Mouse (Mus musculus) hindbrain, postnatal 0 days (tissue): ENCODE data around the gene Fbxw11. TPM values are rescaled to one million over a fixed set of nuclear protein-coding genes. Genes with fewer than 3 reads are reported as not detected.
A peak's percentile ranks its signal among the peaks of the same experiment; 100 is the strongest.

Experiments used
- ATAC-seq: fragments of 200-750 bp; cut with Nextera tagmentation; 2 replicates; pipeline ENCODE4 v1.8.0; 2017; ENCODE audit warnings: mild to moderate bottlenecking, moderate TSS enrichment, moderate library complexity
- DNase-seq: peaks from one replicate; pipeline ENCODE4 v3.0.0-alpha.2; 2015; ENCODE audit warnings: low spot score
- H3K27ac ChIP-seq: fragments of 300-500 bp; sonication (generic); 2 replicates; pipeline ENCODE4 v1.5.1; 2014; ENCODE audit warnings: mild to moderate bottlenecking
- H3K27me3 ChIP-seq: fragments of 300-500 bp; sonication (generic); 2 replicates; pipeline ENCODE4 v1.6.1; 2014; ENCODE audit warnings: low read length, mixed read lengths; ENCODE audit not compliant: insufficient read depth
- H3K36me3 ChIP-seq: fragments of 300-500 bp; sonication (generic); 2 replicates; pipeline ENCODE4 v1.6.1; 2014; ENCODE audit warnings: low read length, mixed read lengths; ENCODE audit not compliant: insufficient read depth
- H3K4me1 ChIP-seq: fragments of 300-500 bp; sonication (generic); 2 replicates; pipeline ENCODE4 v1.6.1; 2014; ENCODE audit warnings: antibody characterized with exemption, low read length, mixed read lengths; ENCODE audit not compliant: insufficient read depth
- H3K4me2 ChIP-seq: fragments of 300-500 bp; sonication (generic); 2 replicates; pipeline ENCODE4 v1.6.1; 2014; ENCODE audit warnings: low read depth, mild to moderate bottlenecking, low read length, moderate library complexity, mixed read lengths
- H3K4me3 ChIP-seq: fragments of 300-500 bp; sonication (generic); 2 replicates; pipeline ENCODE4 v1.5.1; 2014; ENCODE audit warnings: low read length
- H3K9ac ChIP-seq: fragments of 300-500 bp; sonication (generic); replicated peaks from 2 replicates; pipeline ENCODE4 v1.6.1; 2014; ENCODE audit warnings: mild to moderate bottlenecking, low read length, moderate library complexity, mixed read lengths
- H3K9me3 ChIP-seq: fragments of 300-500 bp; sonication (generic); 2 replicates; pipeline ENCODE4 v1.6.1; 2016; ENCODE audit warnings: low read length, mixed read lengths
- CTCF ChIP-seq: IDR thresholded peaks from 2 replicates; pipeline ENCODE4 v1.5.1; 2016; ENCODE audit warnings: antibody characterized with exemption, control low read depth, low read depth
- WGBS: fragments of 180-500 bp; shearing (Covaris S2); extraction: QIAGEN DNeasy Blood & Tissue Kit; methylation state at CpG from one replicate; pipeline ENCODE4 v1.1.7; 2014; 5-methylcytosine and 5-hydroxymethylcytosine counted together
- polyA plus RNA-seq: library from polyadenylated mRNA; unstranded; fragments of >200 nt; fragmentation: Nextera tagmentation; extraction: Ambion mirVana; gene quantifications from 2 replicates; pipeline ENCODE4 v1.2.1, GENCODE M21; 2015
- total RNA-seq: library from RNA; depleted of rRNA; stranded (reverse); fragments of >200 nt; gene quantifications from 2 replicates; pipeline ENCODE4 v1.2.3, GENCODE M21; 2014; rRNA removed

Gene Fbxw11
- total and polyA plus RNA-seq, 2 experiments from 2014 or later: 95.4 to 149 TPM

DNA sequence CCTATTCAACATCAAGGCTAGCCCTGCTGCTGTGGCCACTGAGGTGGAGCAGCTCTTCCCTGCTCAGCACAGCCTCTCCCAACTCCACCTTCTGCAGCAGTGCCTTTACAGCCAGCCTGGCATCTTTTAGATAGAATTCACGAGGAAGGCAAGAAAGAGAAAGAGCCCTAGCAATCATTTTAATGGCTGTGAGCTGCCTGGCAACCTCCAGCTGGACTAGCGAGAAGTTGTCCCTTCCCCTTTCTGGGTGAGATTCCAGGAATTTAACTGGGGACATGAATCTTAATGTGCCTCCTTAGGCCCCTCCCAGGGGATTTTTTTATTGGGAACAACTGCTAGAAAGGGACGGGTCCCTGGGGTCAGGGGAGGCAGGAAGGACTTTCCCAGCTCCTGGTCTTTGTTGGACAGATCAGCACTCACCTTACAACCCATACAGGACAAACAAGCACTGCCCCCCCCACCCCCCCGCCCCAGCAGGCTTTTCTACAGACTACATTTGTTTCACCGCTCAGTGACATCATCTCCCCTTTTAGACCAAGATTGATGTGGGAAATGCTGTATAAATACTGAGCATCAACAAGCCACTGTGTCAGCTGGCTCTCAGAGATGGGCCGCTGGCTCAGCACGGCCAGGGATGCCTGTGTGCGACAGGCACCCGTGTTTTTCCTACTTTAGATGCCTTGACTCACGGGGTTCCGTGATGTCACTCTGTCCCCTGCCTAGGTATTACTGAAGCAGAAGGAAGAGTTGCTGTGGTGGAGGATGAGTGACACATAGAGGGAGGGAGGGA, 138.4 kb downstream of the Fbxw11 start:
- H3K4me1 ChIP-seq: 0 out of 2 replicates have a peak, but pooled peaks cover 4% of the 10 kb centered on the region
- peak overlapping the region; percentile 76 for H3K27ac ChIP-seq
- no peak overlapping the region for H3K9ac ChIP-seq
- TF ChIP-seq CTCF: no peak
- H3K9me3 ChIP-seq: peaks cover 5% of the 10 kb centered on the region; the same call in 1 of the 2 replicates
- DNase-seq (peak; percentile 81), ATAC-seq (peak; percentile 77)
- WGBS: 21% methylated on average over 11 of the region's 11 CpGs
- H3K27me3 ChIP-seq: no peaks in the 10 kb centered on the region
- H3K4me2 ChIP-seq: no peak overlapping the region
- no peaks in the 10 kb centered on the region for H3K36me3 ChIP-seq
- H3K4me3 ChIP-seq: no peak overlapping the region

DNA sequence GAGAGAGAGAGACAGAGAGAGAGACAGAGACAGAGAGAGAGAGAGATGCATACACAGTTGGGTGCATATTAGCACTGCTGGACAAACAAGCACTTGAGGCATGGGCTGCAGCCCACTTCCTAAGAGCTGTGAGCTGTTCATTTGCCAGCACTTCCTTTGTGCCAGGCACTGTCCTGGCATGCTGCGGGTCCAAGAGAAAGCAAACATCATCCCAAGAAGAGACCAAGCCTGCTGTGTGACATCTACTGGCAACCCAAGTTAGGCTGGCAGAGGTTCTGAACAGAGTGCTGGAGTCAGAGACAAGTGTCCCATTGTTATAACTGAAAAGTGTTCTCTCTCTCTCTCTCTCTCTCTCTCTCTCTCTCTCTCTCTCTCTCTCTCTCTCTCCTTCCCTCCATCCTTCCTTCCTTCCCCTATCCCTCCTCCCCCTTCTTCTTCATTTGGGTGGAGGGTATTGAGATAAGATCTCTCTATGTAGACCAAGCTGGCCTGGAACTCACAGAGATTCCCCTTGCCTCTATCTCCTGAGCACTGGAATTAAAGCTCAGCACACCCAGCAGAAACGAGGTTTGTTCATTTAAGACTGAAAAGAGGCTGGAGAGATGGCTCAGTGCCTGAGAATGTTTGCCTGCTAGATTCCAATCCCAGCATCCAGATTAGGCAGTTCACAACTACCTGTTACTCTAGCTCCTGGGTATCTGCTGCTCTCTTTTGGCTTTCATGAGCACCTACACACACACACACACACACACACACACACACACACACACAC, 139.3 kb downstream of the Fbxw11 start:
- TF ChIP-seq CTCF: no peak
- no peak overlapping the region for H3K4me3 ChIP-seq
- no peaks in the 10 kb centered on the region for H3K9me3 ChIP-seq
- H3K4me2 ChIP-seq: no peak overlapping the region
- H3K9ac ChIP-seq: no peak overlapping the region
- peak; percentile 85 for DNase-seq
- 0 out of 2 replicates have a peak, but pooled peaks cover 4% of the 10 kb centered on the region for H3K4me1 ChIP-seq
- H3K27ac ChIP-seq: peak overlapping the region; percentile 76; the same call in 1 of the 2 replicates
- no peaks in the 10 kb centered on the region for H3K27me3 ChIP-seq
- WGBS: 37% methylated on average over 2 of the region's 2 CpGs
- ATAC-seq: peak; percentile 93
- H3K36me3 ChIP-seq: no peaks in the 10 kb centered on the region

DNA sequence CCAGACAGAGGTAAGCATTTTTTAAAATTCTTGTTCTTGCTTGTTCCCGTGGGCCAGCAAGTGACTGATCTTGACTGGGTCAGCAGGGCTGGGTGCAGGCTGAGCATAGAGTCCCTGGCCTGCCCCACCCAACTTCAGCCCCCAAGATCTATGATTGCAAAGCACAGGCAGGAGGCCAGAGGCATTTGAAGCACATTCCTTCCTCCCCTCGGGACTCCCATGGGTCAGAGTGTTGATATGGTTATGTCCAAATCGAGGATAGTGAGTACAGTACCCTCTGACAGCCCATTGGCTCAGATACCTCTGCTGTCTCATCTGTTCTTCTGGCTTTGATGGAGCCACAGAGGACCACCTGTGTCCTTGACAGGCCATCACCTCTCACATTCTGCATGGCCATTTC, 140.2 kb downstream of the Fbxw11 start:
- TF ChIP-seq CTCF: no peak
- peak overlapping the region; percentile 60; the same call in 1 of the 2 replicates for H3K27ac ChIP-seq
- ATAC-seq (no peak), DNase-seq (no peak)
- no peak overlapping the region for H3K4me3 ChIP-seq
- H3K9me3 ChIP-seq: no peaks in the 10 kb centered on the region
- no peak overlapping the region for H3K9ac ChIP-seq
- WGBS: 72% methylated on average over 3 of the region's 3 CpGs
- H3K4me1 ChIP-seq: 0 out of 2 replicates have a peak, but pooled peaks cover 4% of the 10 kb centered on the region
- H3K4me2 ChIP-seq: no peak overlapping the region
- H3K36me3 ChIP-seq: no peaks in the 10 kb centered on the region
- H3K27me3 ChIP-seq: no peaks in the 10 kb centered on the region

DNA sequence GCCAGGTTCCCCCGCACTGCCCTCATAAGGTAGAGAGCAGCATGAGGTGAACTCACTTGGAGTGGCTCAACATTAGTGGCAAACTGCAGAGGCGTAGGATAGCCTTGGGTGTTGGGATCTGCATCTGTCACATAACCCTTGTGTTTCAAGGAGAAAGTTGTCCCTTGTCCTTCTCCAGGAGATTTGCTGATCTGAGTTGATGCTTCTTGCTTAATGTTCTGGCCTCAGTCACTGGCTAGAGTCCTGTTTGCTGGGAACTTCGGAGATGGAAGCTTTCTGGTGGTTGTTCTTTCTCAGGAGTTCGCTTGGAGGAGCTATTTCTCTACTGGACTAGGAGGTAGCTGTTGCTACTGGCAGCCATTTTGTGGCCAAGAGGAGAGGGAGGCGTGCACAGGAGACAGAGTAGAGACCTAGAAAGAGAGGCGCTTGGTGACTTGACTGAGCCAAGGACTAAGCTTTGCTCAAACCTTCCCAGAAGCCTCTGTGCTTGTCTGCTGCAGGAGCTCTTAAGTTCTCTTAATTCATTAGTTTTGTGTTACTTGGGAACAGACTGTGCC, 143.1 kb downstream of the Fbxw11 start:
- 0 out of 2 replicates have a peak, but pooled peaks cover 3% of the 10 kb centered on the region for H3K4me1 ChIP-seq
- 90% methylated on average over 6 of the region's 6 CpGs for WGBS
- no peak overlapping the region for H3K9ac ChIP-seq
- no peaks in the 10 kb centered on the region for H3K27me3 ChIP-seq
- no peaks in the 10 kb centered on the region for H3K36me3 ChIP-seq
- no peak for TF ChIP-seq CTCF
- no peak overlapping the region for H3K27ac ChIP-seq
- ATAC-seq (no peak), DNase-seq (no peak)
- no peak overlapping the region for H3K4me2 ChIP-seq
- no peak overlapping the region for H3K4me3 ChIP-seq
- no peaks in the 10 kb centered on the region for H3K9me3 ChIP-seq

DNA sequence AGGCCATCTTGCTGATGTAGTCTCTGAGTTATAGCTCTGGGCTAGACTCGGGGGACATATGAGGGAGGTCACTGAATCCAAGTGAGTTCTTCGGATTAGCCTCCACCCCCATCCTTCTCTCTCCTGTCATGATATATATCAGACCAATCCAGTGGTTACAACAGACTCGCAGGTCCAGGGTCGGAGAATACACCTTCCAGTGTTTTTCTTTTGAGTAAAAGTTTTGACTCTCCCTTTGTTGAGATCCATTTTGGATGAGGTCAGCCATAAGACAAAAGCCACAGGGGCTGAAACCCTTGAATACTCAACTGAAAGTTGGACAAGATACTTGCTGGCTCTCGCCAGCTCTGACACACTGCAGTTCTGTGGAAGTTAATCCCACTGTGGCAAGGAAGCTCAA, 143.7 kb downstream of the Fbxw11 start:
- Histone ChIP-seq H3K27me3 (no peaks in the 10 kb centered on the region), H3K27ac (no peak overlapping the region), H3K4me1 (no peaks in the 10 kb centered on the region), H3K4me2 (no peak overlapping the region), H3K4me3 (no peak overlapping the region), H3K9me3 (no peaks in the 10 kb centered on the region), H3K36me3 (no peaks in the 10 kb centered on the region), H3K9ac (no peak overlapping the region)
- DNase-seq (no peak), ATAC-seq (no peak)
- no peak for TF ChIP-seq CTCF
- WGBS: 80% methylated on average over 5 of the region's 5 CpGs

DNA sequence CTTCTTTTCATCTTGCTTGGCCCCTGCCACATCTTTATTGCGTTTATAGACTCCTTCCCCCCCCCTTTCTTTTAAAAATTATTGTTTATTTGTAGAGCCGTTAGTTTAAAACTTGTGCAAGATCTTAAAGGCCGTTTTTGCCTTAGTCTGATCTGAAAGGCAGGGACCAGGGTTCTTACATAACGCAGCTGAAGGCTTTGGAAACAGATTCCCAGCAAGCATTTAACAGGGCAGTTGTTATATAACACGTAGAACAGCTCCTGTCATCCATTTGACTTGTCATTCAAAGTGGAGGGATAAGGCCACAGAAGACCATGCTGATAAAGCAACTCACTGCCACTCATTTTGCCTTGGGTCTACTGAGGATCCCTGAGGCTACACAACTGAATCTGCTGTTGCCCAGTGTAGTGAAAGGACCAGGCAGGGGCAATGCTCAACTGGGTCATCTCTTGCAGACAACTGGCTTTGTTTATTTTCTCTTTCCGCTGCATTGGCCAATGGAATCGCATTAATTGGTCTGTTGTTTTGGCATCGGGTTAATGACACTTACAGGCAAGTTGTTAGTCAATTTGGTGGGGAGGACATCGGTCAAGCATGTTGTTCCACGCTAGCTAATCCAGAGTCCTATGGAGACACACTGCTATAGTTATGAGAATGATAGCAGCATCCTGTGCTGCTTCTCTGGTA, 152.4 kb downstream of the Fbxw11 start:
- no peak for ATAC-seq
- 75% methylated on average over 10 of the region's 10 CpGs for WGBS
- Histone ChIP-seq H3K36me3 (no peaks in the 10 kb centered on the region), H3K4me1 (no peaks in the 10 kb centered on the region), H3K27me3 (no peaks in the 10 kb centered on the region), H3K4me2 (no peak overlapping the region), H3K27ac (no peak overlapping the region), H3K9ac (no peak overlapping the region), H3K9me3 (no peaks in the 10 kb centered on the region), H3K4me3 (no peak overlapping the region)
- no peak for DNase-seq
- TF ChIP-seq CTCF: no peak

Other genes starting within 250 kb of the Fbxw11 start
- 47.4 and 53.8 TPM in 2 replicates for gene Ubtd2, start 187.4 kb upstream of the Fbxw11 start, total RNA-seq
- gene Ubtd2, start 187.4 kb upstream of the Fbxw11 start, polyA plus RNA-seq: 30.6 TPM in 2 replicates
- gene Efcab9, start 110.6 kb upstream of the Fbxw11 start, total RNA-seq: not detected in 2 replicates
- gene Efcab9, start 110.6 kb upstream of the Fbxw11 start, polyA plus RNA-seq: 0.38 TPM in 1 of 2 replicates, not detected in the other
- gene Stk10, start 109.4 kb upstream of the Fbxw11 start, total RNA-seq: 4.5 and 10.8 TPM in 2 replicates
- gene Stk10, start 109.4 kb upstream of the Fbxw11 start, polyA plus RNA-seq: 1.1 and 1.2 TPM in 2 replicates
- gene Smim23, start 181.9 kb downstream of the Fbxw11 start, total RNA-seq: not detected in 2 replicates
- gene Smim23, start 181.9 kb downstream of the Fbxw11 start, polyA plus RNA-seq: not detected in 2 replicates